Mouse (Mus musculus): Measurements from ENCODE around the gene Rps6kc1.

Gene Rps6kc1

DNA sequence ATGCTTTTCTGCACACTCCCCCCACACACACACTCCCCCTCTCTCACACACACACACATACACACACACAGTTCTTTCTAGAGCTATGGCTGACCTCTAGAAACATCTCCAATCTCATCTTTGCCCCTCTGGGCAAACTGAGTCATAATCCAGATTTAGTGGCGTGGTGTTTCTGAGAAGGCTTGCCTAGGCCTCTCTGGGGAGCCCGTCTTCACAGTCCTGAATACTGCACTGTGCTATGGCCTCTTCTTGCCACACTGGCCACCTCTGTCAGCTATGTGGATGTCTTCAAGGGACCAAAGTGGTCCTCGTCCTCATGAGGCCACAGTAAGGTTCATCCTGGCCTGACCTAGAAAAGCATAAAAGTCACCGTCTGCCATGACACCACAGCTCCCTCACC is 247.6 kb downstream of the Rps6kc1 start:
- DNase-seq: no peak

DNA sequence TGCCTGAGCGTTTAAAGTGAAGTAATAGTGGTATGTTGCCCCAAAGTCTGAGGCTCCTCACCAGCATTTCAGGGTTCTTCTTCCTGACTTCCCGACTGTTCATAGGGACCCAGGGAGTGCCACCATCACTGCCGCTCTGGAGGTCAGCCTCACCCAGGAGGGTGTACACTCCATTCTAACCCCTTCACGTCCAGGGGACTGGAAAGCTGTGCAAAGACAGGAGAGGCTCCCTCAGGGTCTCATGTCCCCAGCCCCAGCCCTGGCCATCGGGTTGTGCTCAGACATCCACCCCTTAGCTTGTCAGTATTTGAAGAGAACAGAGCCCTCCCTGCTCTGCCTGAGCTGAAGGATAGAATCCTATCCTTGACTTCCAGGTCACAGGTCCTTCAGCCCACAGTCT is 248.8 kb downstream of the Rps6kc1 start:
- peak; percentile 78 for DNase-seq

DNA sequence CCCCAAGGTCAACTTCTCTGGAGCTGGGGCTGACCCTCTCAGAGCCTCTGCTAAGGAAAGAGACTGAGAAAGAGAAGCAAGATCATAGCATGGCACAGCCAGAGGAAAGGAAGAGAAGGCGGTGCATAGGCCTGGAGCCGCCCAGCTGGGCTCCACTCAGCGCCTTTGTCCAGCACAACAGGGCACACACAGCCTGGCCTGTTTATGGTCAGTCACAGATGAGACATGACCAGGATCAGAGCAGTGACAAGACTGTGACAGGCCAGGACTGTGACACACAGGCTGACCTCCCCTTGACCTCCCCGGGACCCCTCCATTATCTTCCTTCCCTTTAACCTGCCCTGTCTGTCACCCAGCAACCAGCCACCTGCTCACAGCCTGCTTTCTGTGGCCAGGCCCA is 249.8 kb downstream of the Rps6kc1 start:
- no peak for DNase-seq

DNA sequence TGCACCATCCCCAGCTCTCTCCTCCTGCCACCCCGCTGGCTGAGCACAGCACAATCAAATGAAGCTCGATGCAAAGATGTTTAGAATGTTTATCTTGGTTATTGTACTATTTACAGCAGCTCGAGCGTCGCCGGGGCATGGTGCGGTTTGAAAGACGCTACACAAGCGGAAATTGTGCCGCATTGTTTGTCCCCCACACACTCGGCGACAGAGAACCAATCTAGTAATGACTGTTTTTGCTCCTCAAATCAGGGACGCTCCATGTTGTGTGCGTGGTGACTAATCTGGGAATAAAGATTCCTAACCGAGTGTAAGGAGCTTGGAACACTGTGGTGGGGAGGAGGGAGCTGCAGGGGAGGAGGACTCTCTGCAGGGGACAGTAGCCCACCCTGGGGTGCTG is 250.3 kb downstream of the Rps6kc1 start:
- DNase-seq: peak; percentile 67

DNA sequence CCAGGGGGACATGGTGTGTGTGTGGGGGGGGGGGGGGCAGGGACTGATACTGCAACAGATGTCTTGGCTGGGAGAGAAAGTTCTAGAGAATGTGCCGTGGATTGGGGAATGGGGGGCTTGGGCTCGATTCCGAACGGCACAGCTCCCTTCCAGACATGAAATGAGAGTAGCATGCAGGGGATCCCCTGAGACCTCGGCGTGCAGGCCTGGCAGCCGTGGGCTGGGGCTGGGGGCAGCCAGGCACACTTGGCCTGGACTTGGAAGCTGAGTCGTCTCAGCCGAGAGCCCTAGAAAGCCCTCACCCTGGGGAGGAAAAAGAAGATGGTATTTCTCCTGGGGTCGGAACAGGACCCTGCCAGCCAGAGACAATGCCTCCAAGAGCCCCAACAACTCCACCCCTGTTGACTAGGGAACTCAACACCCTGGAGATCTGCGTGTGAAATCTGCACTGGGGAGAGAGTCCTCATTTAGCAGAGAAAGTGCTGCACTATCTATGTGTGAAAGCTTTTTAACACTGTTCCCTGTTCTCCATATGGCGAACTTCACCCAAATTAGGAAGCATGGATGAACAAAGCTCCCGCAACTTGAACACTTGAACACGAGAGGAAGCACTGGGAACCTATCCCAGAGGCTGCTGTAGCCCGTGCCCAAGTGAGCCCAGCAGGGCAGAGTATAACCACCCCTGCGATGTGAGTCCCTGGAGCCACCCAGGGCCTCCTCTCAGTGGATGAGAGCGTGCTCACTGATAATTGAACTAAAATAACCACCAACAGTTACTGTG is 251.7 kb downstream of the Rps6kc1 start:
- DNase-seq: peak; percentile 89

DNA sequence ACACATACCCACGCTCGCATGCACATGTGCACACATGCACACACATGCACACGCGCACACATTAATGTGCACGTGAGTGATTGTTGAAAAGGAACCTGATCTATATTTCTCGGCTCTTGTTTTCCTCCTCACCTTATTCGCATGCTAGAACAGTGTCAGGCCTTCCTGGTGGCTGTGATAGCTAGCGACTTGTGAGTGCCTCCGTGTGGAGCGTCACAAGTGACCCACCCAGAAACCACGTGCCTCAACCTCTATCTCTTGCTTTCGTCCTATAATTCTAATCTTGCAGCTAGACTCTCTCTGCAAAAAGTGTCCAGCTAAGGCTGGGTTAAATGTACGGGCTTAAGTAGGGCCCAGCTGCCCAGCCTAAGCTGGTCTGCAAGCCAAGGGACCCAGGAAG is 253.3 kb downstream of the Rps6kc1 start:
- DNase-seq: peak; percentile 86

DNA sequence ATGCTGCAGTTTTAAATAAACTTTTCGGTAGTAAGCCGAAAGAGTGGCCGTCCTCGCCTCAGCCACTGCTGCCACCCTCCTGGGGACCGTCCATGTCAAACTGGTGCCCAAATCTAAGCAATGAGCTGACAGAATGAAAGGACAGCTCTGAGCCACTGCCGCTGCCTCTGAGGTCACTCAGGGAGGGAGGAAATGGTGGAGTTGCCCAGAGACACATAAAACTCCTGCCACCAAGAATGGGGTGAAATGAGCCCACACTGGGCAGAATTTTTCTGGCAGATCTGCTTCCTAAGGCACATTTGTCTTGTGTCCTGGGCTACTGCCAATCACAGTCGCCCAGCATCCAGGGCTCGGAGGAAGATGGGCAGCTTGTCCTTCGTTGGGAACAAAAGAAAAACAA is 255.5 kb downstream of the Rps6kc1 start:
- peak; percentile 78 for DNase-seq

DNA sequence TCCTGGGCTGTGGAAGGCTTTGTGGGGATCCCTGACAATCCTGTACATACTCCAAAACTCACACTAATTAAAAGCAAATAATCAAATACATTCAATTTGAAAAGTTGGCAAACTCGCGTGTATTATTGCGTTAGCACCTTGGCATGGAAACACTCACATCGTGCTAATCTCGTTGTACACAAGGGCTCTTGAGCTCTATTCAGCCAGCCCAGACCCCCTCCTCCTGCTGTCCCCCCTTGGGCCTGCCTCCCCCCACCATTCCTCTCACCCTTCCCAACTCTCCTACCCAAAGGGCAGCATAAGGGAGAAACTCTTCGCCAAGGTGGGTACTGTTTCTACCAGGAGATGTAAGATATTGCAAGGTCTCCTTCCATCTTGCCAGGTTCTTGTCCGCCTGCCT is 255.9 kb downstream of the Rps6kc1 start:
- DNase-seq: no peak

DNA sequence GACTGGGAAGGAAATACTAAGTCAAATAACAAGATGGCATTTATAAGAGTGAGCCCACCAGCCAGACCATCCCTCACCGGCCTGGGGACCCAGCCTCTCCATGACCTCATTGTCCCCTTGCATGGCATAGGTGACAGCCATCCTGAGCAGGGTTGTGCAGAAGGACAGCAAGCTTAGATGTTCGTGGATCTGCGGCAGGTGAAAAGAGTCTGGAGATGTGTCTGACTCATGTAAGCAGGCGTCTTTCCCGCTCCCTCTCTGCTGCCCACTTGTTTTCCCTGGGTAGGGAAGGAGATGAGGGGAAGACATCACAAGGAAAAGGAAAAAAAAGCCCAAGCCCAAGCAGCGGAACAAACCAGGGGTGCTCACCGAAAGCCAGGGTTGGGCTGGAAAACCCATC is 256.5 kb downstream of the Rps6kc1 start:
- DNase-seq: peak; percentile 78

DNA sequence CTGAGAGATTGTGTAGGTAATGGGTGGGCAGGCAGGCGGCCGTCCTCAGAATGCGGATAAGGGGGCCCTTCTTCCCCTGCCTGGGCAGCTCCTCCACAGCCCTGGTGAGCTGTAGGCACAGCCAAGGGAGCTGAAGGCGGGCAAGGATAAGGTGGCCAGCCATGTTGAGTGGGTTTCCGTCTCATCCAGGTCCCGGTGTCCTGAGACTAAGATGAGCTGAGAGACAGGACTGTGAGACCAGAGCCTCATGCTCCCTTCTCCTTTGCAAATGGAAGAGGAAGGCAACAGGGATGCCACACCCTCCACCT is 256.9 kb downstream of the Rps6kc1 start:
- peak; percentile 75 for DNase-seq

DNA sequence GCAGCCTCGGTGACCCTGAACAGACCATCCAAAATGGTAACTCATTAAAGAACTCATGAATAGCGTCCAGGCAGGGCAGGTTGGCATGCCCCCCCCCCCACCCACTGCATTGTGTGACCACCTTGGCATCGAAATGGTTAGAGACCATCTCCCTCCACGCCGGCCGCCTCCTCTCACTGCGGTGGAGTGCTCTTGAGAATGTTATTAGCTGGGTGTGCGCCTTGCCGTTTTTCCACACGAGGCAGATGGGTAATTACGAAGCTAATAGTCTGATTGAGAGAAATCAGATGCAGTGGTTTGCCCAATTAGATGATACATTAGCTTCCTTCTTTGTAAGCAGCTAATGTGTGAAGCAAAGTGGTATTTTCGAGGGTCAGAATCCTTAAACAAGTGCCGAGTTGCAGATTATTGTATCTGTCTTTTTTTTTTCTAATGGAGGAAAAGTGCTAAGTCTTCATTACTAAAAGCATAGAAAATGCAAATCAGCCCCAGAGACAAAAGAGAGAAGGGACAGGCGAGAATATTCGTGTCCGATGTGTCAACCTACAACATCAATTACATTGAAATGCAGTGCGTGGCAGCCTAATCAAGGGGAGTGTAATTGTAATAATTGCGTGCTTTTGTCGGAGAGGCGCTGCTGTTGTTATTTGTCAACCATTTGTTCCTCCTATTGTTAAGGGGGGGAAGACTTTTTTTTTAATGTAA is 257.4 kb downstream of the Rps6kc1 start:
- DNase-seq: peak; percentile 73

DNA sequence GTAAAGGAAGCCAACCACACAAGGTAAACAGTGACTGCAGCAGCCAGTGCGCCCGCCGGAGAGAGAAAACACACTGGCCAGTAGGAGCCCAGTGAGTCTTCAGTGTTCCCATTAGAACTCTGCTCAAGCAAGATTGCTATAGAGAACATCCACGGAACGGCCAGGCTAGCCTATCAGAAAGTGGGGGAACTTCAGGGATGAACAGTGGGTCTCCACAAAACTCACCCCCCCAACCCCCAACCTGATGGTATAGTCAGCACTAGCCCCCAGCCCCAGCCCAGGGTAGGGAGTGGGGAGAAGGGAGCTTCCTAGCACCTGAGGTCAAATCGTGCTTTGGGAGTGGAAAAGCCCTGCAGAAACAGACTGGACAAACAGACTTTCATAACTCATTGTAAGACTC is 258.5 kb downstream of the Rps6kc1 start:
- peak; percentile 64 for DNase-seq
